ENCODE assay signal across 13 mouse cellular contexts in genomic region chr19:53107361-53108247, GRCm38 (mm10). TPM values are rescaled to one million over a fixed set of nuclear protein-coding genes. Genes with fewer than 3 reads are reported as not detected.
A peak's percentile ranks its signal among the peaks of the same experiment; 100 is the strongest.
DNase-seq lines count a peak whose midpoint lies in the region; ATAC-seq and TF ChIP-seq lines count a peak whose summit lies in the region.
"Had no signal": no experiment of that assay in that cellular context is flagged by ENCODE, and none has a peak within 500 bp of the region (broad histone marks: within the 10 kb centered on the region; RNA-seq: fewer than 3 reads in every experiment).

No protein-coding gene starts in this region.

- 88% methylated on average over 18 of the region's 18 CpGs for whole genome bisulfite sequencing in midbrain, embryonic 11.5 days
- WGBS in midbrain, embryonic 10.5 days: 89% methylated on average over 18 of the region's 18 CpGs
- 81% methylated on average over 18 of the region's 18 CpGs for WGBS in heart, embryonic 10.5 days
- WGBS in small intestine, adult 2 months: 82% methylated on average over 18 of the region's 18 CpGs

- no peak for TF ChIP-seq CTCF in small intestine, adult 2 months (IDR thresholded peaks at IDR 0.05; ENCODE audit: extremely low read depth, insufficient read length, insufficient replicate concordance, low read depth, low read length)

- H3K4me2 ChIP-seq in midbrain, embryonic 11.5 days: no peak overlapping the region
- H3K4me2 ChIP-seq: liver, embryonic 12.5 days had no signal

- no peak overlapping the region for H3K27ac ChIP-seq in midbrain, embryonic 11.5 days (ENCODE audit: low read depth, low read length)
- H3K27ac ChIP-seq in midbrain, embryonic 10.5 days (replicated peaks): no peak overlapping the region
- H3K27ac ChIP-seq in heart, embryonic 10.5 days: peak overlapping the region; percentile 42; the same call in 1 of the 2 replicates
- 0 out of 2 replicates have a peak overlapping the region, but pooled peaks have one; percentile 4 for H3K27ac ChIP-seq in small intestine, adult 2 months (ENCODE audit: insufficient read depth, low read depth, low read length)
- H3K27ac ChIP-seq: liver, embryonic 12.5 days had no signal

- no peak for ATAC-seq in midbrain, embryonic 11.5 days (ENCODE audit: low FRiP score)
- ATAC-seq: forebrain, embryonic 14.5 days; liver, embryonic 12.5 days had no signal

- no peaks in the 10 kb centered on the region for H3K9me3 ChIP-seq in midbrain, embryonic 11.5 days (ENCODE audit: control insufficient read depth, low read length)
- no peaks in the 10 kb centered on the region for H3K9me3 ChIP-seq in midbrain, embryonic 10.5 days (replicated peaks)
- no peaks in the 10 kb centered on the region for H3K9me3 ChIP-seq in heart, embryonic 10.5 days
- H3K9me3 ChIP-seq: G1E; liver, embryonic 12.5 days had no signal

- H3K4me3 ChIP-seq in midbrain, embryonic 11.5 days (ENCODE audit: low read depth, low read length): no peak overlapping the region
- no peak overlapping the region for H3K4me3 ChIP-seq in midbrain, embryonic 10.5 days
- no peak overlapping the region for H3K4me3 ChIP-seq in heart, embryonic 10.5 days
- no peak overlapping the region for H3K4me3 ChIP-seq in small intestine, adult 2 months (ENCODE audit: low read depth, low read length)
- H3K4me3 ChIP-seq: liver, embryonic 12.5 days; myocyte had no signal

- DNase-seq in heart, adult 18-20 months: peak; percentile 65 to 69
- no peak for DNase-seq in heart, postnatal 4 days
- DNase-seq in midbrain, embryonic 11.5 days (ENCODE audit: low spot score, missing footprints): peak; percentile 54
- no peak for DNase-seq in midbrain, embryonic 10.5 days (ENCODE audit: low spot score)
- no peak for DNase-seq in heart, embryonic 10.5 days (ENCODE audit: low spot score)
- DNase-seq in thymus, postnatal 36 days: no peak
- DNase-seq: cerebellum, adult 11-12 months; right cerebral cortex, postnatal 25 days had no signal

- peaks cover 3% of the 10 kb centered on the region; the same call in 1 of the 2 replicates for H3K4me1 ChIP-seq in midbrain, embryonic 11.5 days (ENCODE audit: control insufficient read depth, insufficient read depth, low read length)
- H3K4me1 ChIP-seq in midbrain, embryonic 10.5 days: peaks cover 10% of the 10 kb centered on the region
- peaks cover 20% of the 10 kb centered on the region for H3K4me1 ChIP-seq in heart, embryonic 10.5 days
- peaks cover 1% of the 10 kb centered on the region; the same call in 1 of the 2 replicates for H3K4me1 ChIP-seq in small intestine, adult 2 months (ENCODE audit: control insufficient read depth, insufficient read depth, insufficient read length, low read length)

- TF ChIP-seq POLR2A in small intestine, adult 2 months (IDR thresholded peaks at IDR 0.05; ENCODE audit: low read depth, low read length): no peak

- no peaks in the 10 kb centered on the region for H3K27me3 ChIP-seq in midbrain, embryonic 11.5 days (ENCODE audit: control insufficient read depth, insufficient read depth, low read length)
- H3K27me3 ChIP-seq in midbrain, embryonic 10.5 days (ENCODE audit: low read depth, poor library complexity, severe bottlenecking): no peaks in the 10 kb centered on the region
- H3K27me3 ChIP-seq in heart, embryonic 10.5 days (ENCODE audit: insufficient read depth, poor library complexity, severe bottlenecking): no peaks in the 10 kb centered on the region
- H3K27me3 ChIP-seq in small intestine, adult 2 months (ENCODE audit: control insufficient read depth, insufficient read depth, low read length): no peaks in the 10 kb centered on the region
- H3K27me3 ChIP-seq: liver, embryonic 12.5 days had no signal

- H3K9ac ChIP-seq in midbrain, embryonic 11.5 days (ENCODE audit: low read length): no peak overlapping the region
- H3K9ac ChIP-seq: liver, embryonic 12.5 days had no signal

- H3K36me3 ChIP-seq in midbrain, embryonic 11.5 days (ENCODE audit: control insufficient read depth, insufficient read depth, low read length): no peaks in the 10 kb centered on the region
- H3K36me3 ChIP-seq in midbrain, embryonic 10.5 days: no peaks in the 10 kb centered on the region
- H3K36me3 ChIP-seq in heart, embryonic 10.5 days: no peaks in the 10 kb centered on the region
- no peaks in the 10 kb centered on the region for H3K36me3 ChIP-seq in small intestine, adult 2 months (ENCODE audit: control insufficient read depth, insufficient read depth, low read length)
- H3K36me3 ChIP-seq: G1E; liver, embryonic 12.5 days had no signal

RNA-seq across cellular contexts. Expression of gene Add3, which starts 32.6 kb away (rescaled TPM):
- total RNA-seq in heart, adult 18-20 months (2021): 10 to 100 TPM; 44.3 to 52.5 TPM
- total RNA-seq in heart, postnatal 4 days (2021): 100 to 1,000 TPM in 1 of 2 experiments, 10 to 100 TPM in 1; 99.0 to 102 TPM
- 49.7 and 53.8 TPM in 2 replicates for polyA plus RNA-seq in midbrain, embryonic 11.5 days (2014; fragmentation: Nextera tagmentation; extraction: Ambion mirVana)
- polyA plus RNA-seq in midbrain, embryonic 10.5 days (2016; fragmentation: Nextera tagmentation; extraction: Ambion mirVana): 48.7 and 50.2 TPM in 2 replicates
- 128 and 173 TPM in 2 replicates for polyA plus RNA-seq in heart, embryonic 10.5 days (2016; fragmentation: Nextera tagmentation; extraction: Ambion mirVana)
- 8.1 and 20.2 TPM in 2 replicates for polyA plus RNA-seq in small intestine, adult 2 months (2012; rRNA removed)

Comparison
In these comparisons a context has a peak if more than half of its experiments do, and no peak if none do; other contexts are left out.
1. DNase-seq: peak in heart, adult 18-20 months (2 of 2) and midbrain, embryonic 11.5 days (single experiment); none in heart, postnatal 4 days (single experiment), midbrain, embryonic 10.5 days (single experiment), heart, embryonic 10.5 days (single experiment) and thymus, postnatal 36 days (0 of 2).
2. H3K27ac ChIP-seq: peak in heart, embryonic 10.5 days (single experiment) and small intestine, adult 2 months (single experiment); none in midbrain, embryonic 11.5 days (single experiment) and midbrain, embryonic 10.5 days (single experiment).